Mouse (Mus musculus): ENCODE results near the gene Ablim2.

Ablim2 gene

GRCm38 (mm10) chr5:35757639-35758001 is at the start of gene Ablim2:
Gene Ablim2, plus strand, starts transcription at chr5:35757880.
- peak; percentile 93 for DNase-seq (ENCODE audit: low spot score)

GRCm38 (mm10) chr5:35710481-35710880 is 47.2 kb upstream of the Ablim2 start:
- DNase-seq (ENCODE audit: low spot score): no peak

GRCm38 (mm10) chr5:35710931-35711330 is 46.7 kb upstream of the Ablim2 start:
- DNase-seq (ENCODE audit: low spot score): no peak

GRCm38 (mm10) chr5:35712517-35712916 is 45.2 kb upstream of the Ablim2 start:
- no peak for DNase-seq (ENCODE audit: low spot score)

GRCm38 (mm10) chr5:35713649-35714354 is 43.9 kb upstream of the Ablim2 start:
- peak; percentile 59 for DNase-seq (ENCODE audit: low spot score)

GRCm38 (mm10) chr5:35717455-35717854 is 40.2 kb upstream of the Ablim2 start:
- DNase-seq (ENCODE audit: low spot score): no peak

GRCm38 (mm10) chr5:35717946-35718345 is 39.7 kb upstream of the Ablim2 start:
- DNase-seq (ENCODE audit: low spot score): peak; percentile 51

GRCm38 (mm10) chr5:35718817-35719216 is 38.9 kb upstream of the Ablim2 start:
- DNase-seq (ENCODE audit: low spot score): no peak

- DNase-seq (ENCODE audit: low spot score): no peak
Observed at GRCm38 (mm10) chr5:35719343-35719742, 38.3 kb upstream of the Ablim2 start.

GRCm38 (mm10) chr5:35719880-35720279 is 37.8 kb upstream of the Ablim2 start:
- no peak for DNase-seq (ENCODE audit: low spot score)

- DNase-seq (ENCODE audit: low spot score): no peak
Observed at GRCm38 (mm10) chr5:35721933-35722332, 35.7 kb upstream of the Ablim2 start.

- DNase-seq (ENCODE audit: low spot score): no peak
Observed at GRCm38 (mm10) chr5:35722654-35723053, 35.0 kb upstream of the Ablim2 start.

GRCm38 (mm10) chr5:35723900-35724299 is 33.8 kb upstream of the Ablim2 start:
- DNase-seq (ENCODE audit: low spot score): no peak

- DNase-seq (ENCODE audit: low spot score): no peak
Observed at GRCm38 (mm10) chr5:35725840-35726239, 31.8 kb upstream of the Ablim2 start.

GRCm38 (mm10) chr5:35727447-35727846 is 30.2 kb upstream of the Ablim2 start:
- no peak for DNase-seq (ENCODE audit: low spot score)

GRCm38 (mm10) chr5:35728344-35728956 is 29.2 kb upstream of the Ablim2 start:
- no peak for DNase-seq (ENCODE audit: low spot score)

GRCm38 (mm10) chr5:35728957-35729460 is 28.7 kb upstream of the Ablim2 start:
- DNase-seq (ENCODE audit: low spot score): peak; percentile 87

- DNase-seq (ENCODE audit: low spot score): peak; percentile 79
Observed at GRCm38 (mm10) chr5:35729844-35730243, 27.8 kb upstream of the Ablim2 start.

- no peak for DNase-seq (ENCODE audit: low spot score)
Observed at GRCm38 (mm10) chr5:35730552-35730951, 27.1 kb upstream of the Ablim2 start.

- no peak for DNase-seq (ENCODE audit: low spot score)
Observed at GRCm38 (mm10) chr5:35731006-35731405, 26.7 kb upstream of the Ablim2 start.

GRCm38 (mm10) chr5:35733523-35733922 is 24.2 kb upstream of the Ablim2 start:
- DNase-seq (ENCODE audit: low spot score): no peak

GRCm38 (mm10) chr5:35737231-35737901 is 20.3 kb upstream of the Ablim2 start:
- peak; percentile 66 for DNase-seq (ENCODE audit: low spot score)

GRCm38 (mm10) chr5:35739005-35739404 is 18.7 kb upstream of the Ablim2 start:
- DNase-seq (ENCODE audit: low spot score): no peak

All from lung, postnatal 25 days (tissue).